Comparison of ENCODE assay signal across 8 mouse cellular contexts in the genomic region with DNA sequence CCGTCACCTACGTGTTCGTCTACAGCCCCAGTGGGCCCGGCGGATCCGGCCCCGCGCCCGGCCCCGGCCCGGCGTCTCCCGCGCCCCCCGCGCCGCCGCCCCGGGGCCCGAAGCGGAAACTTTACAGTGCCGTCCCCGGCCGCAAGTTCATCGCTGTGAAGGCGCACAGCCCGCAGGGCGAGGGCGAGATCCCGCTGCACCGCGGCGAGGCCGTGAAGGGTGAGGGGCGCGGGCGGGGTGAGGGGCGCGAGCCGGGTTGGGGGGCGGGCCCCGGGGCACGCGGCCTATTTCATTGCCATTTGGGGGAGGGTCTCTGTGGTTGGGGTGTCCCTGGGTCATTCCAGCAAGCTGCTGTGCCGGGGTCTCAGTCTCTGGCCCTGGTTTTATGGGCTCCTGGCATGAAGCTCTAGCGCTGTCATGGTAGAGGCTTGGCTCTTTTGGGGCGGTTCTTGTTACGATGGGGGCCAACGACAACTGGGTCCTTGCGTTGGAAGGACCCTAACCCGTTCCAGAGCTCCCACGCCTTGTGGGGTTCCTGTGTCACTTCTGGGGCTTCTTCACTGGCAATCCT. TPM values are rescaled to one million over a fixed set of nuclear protein-coding genes. Genes with fewer than 3 reads are reported as not detected.
DNase-seq lines count a peak whose midpoint lies in the region; ATAC-seq lines count a peak whose summit lies in the region.

No protein-coding gene starts in this region.

- WGBS in kidney, embryonic 16.5 days, result 12% methylated on average over 38 of the region's 52 CpGs
- WGBS in forebrain, embryonic 10.5 days, result 11% methylated on average over 50 of the region's 52 CpGs
- WGBS in limb, embryonic 13.5 days, result 5% methylated on average over 31 of the region's 52 CpGs

- no peak for DNase-seq in kidney, adult 18-20 months
- DNase-seq in forebrain, embryonic 10.5 days (ENCODE audit: extremely low spot score, low spot score), result no peak
- DNase-seq in retina, embryonic 14.5 days (ENCODE audit: low spot score), result peak; percentile 22
- DNase-seq in ovary, postnatal 36 days (ENCODE audit: low spot score), result no peak
- DNase-seq in Muller cell, postnatal 12 days (ENCODE audit: inconsistent ontology term), result no peak

- no peaks in the 10 kb centered on the region for H3K36me3 ChIP-seq in kidney, embryonic 16.5 days (ENCODE audit: insufficient read depth, low read length)
- H3K36me3 ChIP-seq in forebrain, embryonic 10.5 days (replicated peaks), result peaks cover 9% of the 10 kb centered on the region; the same call in 1 of the 2 replicates
- H3K36me3 ChIP-seq in limb, embryonic 13.5 days, result peaks cover 6% of the 10 kb centered on the region

- peak overlapping the region; percentile 59 for H3K4me3 ChIP-seq in kidney, embryonic 16.5 days (ENCODE audit: low read length)
- peak overlapping the region; percentile 69 for H3K4me3 ChIP-seq in forebrain, embryonic 10.5 days
- peak overlapping the region; percentile 72 for H3K4me3 ChIP-seq in limb, embryonic 13.5 days

- no peak for ATAC-seq in kidney, embryonic 16.5 days (ENCODE audit: low FRiP score, low TSS enrichment)
- peak; percentile 46; the same call in 1 of the 2 replicates for ATAC-seq in limb, embryonic 13.5 days (ENCODE audit: low FRiP score, low read depth)
- no peak for ATAC-seq in megakaryocyte-erythroid progenitor cell, adult 5-6 weeks (replicated peaks; ENCODE audit: low FRiP score, low TSS enrichment, poor library complexity, severe bottlenecking)

- no peaks in the 10 kb centered on the region for H3K9me3 ChIP-seq in kidney, embryonic 16.5 days (ENCODE audit: low read length)
- H3K9me3 ChIP-seq in forebrain, embryonic 10.5 days, result no peaks in the 10 kb centered on the region
- no peaks in the 10 kb centered on the region for H3K9me3 ChIP-seq in limb, embryonic 13.5 days

- H3K4me2 ChIP-seq in kidney, embryonic 16.5 days (replicated peaks; ENCODE audit: low read depth, low read length), result peak overlapping the region; percentile 85
- H3K4me2 ChIP-seq in limb, embryonic 13.5 days (replicated peaks), result peak overlapping the region; percentile 96

- H3K4me1 ChIP-seq in kidney, embryonic 16.5 days (ENCODE audit: insufficient read depth, low read length), result peaks cover 12% of the 10 kb centered on the region; the same call in 1 of the 2 replicates
- peaks cover 13% of the 10 kb centered on the region for H3K4me1 ChIP-seq in forebrain, embryonic 10.5 days
- H3K4me1 ChIP-seq in limb, embryonic 13.5 days, result peaks cover 17% of the 10 kb centered on the region

- peak overlapping the region; percentile 67 for H3K9ac ChIP-seq in kidney, embryonic 16.5 days (replicated peaks; ENCODE audit: low read length)
- peak overlapping the region; percentile 78 for H3K9ac ChIP-seq in limb, embryonic 13.5 days

- H3K27ac ChIP-seq in kidney, embryonic 16.5 days (ENCODE audit: low read length), result no peak overlapping the region
- H3K27ac ChIP-seq in forebrain, embryonic 10.5 days, result peak overlapping the region; percentile 54
- H3K27ac ChIP-seq in limb, embryonic 13.5 days, result no peak overlapping the region

- peaks cover 43% of the 10 kb centered on the region for H3K27me3 ChIP-seq in kidney, embryonic 16.5 days (ENCODE audit: insufficient read depth, low read length)
- H3K27me3 ChIP-seq in forebrain, embryonic 10.5 days (ENCODE audit: poor library complexity, severe bottlenecking), result peaks cover 52% of the 10 kb centered on the region
- peaks cover 37% of the 10 kb centered on the region for H3K27me3 ChIP-seq in limb, embryonic 13.5 days

RNA-seq across cellular contexts. Expression of a gene that starts 24.7 kb away (rescaled TPM):
- 1.8 and 2.9 TPM in 2 replicates for polyA plus RNA-seq in kidney, embryonic 16.5 days (2015; fragmentation: Nextera tagmentation; extraction: Ambion mirVana)
- 2.2 and 3.0 TPM in 2 replicates for polyA plus RNA-seq in forebrain, embryonic 10.5 days (2016; fragmentation: Nextera tagmentation; extraction: Ambion mirVana)
- polyA plus RNA-seq in limb, embryonic 13.5 days (2015; fragmentation: Nextera tagmentation; extraction: Ambion mirVana), result 2.6 and 2.7 TPM in 2 replicates
- total RNA-seq in megakaryocyte-erythroid progenitor cell, adult 5-6 weeks (2014; fragmentation: Nextera tagmentation), result 77.1 and 87.3 TPM in 2 replicates
- 11.8 and 48.9 TPM in 2 replicates for total RNA-seq in megakaryocyte-erythroid progenitor cell, adult 5-6 weeks (2017)

RNA-seq across cellular contexts. Expression of a gene that starts 44.0 kb away (rescaled TPM):
- polyA plus RNA-seq in kidney, embryonic 16.5 days (2015; fragmentation: Nextera tagmentation; extraction: Ambion mirVana), result 0.15 TPM in 1 of 2 replicates, not detected in the other
- polyA plus RNA-seq in forebrain, embryonic 10.5 days (2016; fragmentation: Nextera tagmentation; extraction: Ambion mirVana), result 0.27 TPM in 1 of 2 replicates, not detected in the other
- polyA plus RNA-seq in limb, embryonic 13.5 days (2015; fragmentation: Nextera tagmentation; extraction: Ambion mirVana), result 0.17 TPM in 1 of 2 replicates, not detected in the other
- total RNA-seq in megakaryocyte-erythroid progenitor cell, adult 5-6 weeks (2014; fragmentation: Nextera tagmentation), result 1.3 and 4.0 TPM in 2 replicates
- total RNA-seq in megakaryocyte-erythroid progenitor cell, adult 5-6 weeks (2017), result not detected in 2 replicates

RNA-seq across cellular contexts. Expression of a gene that starts 46.9 kb away (rescaled TPM):
- polyA plus RNA-seq in kidney, embryonic 16.5 days (2015; fragmentation: Nextera tagmentation; extraction: Ambion mirVana), result 19.2 and 21.1 TPM in 2 replicates
- 10.7 and 11.4 TPM in 2 replicates for polyA plus RNA-seq in forebrain, embryonic 10.5 days (2016; fragmentation: Nextera tagmentation; extraction: Ambion mirVana)
- 23.0 TPM in 2 replicates for polyA plus RNA-seq in limb, embryonic 13.5 days (2015; fragmentation: Nextera tagmentation; extraction: Ambion mirVana)
- total RNA-seq in megakaryocyte-erythroid progenitor cell, adult 5-6 weeks (2014; fragmentation: Nextera tagmentation), result 10.7 and 18.3 TPM in 2 replicates
- 7.1 and 17.4 TPM in 2 replicates for total RNA-seq in megakaryocyte-erythroid progenitor cell, adult 5-6 weeks (2017)
